Mouse (Mus musculus): ENCODE data around the gene Map10.

GRCm38 (mm10) chr8:125678854-125679648, 9.4 kb downstream of the Map10 start:
- TF ChIP-seq CTCF (IDR thresholded peaks at IDR 0.05) (no peak), POLR2A (IDR thresholded peaks at IDR 0.05; ENCODE audit: insufficient read depth, low read depth, low read length) (no peak)
